Mouse (Mus musculus): ENCODE measurements at regions not wholly inside any gene's neighbourhood (a gene's known extent, or its start where the extent isn't known, plus 50 kb on each side); places are given as distances from the start of the nearest gene placed in this dataset.
A peak's percentile ranks its signal among the peaks of the same experiment; 100 is the strongest.

DNA sequence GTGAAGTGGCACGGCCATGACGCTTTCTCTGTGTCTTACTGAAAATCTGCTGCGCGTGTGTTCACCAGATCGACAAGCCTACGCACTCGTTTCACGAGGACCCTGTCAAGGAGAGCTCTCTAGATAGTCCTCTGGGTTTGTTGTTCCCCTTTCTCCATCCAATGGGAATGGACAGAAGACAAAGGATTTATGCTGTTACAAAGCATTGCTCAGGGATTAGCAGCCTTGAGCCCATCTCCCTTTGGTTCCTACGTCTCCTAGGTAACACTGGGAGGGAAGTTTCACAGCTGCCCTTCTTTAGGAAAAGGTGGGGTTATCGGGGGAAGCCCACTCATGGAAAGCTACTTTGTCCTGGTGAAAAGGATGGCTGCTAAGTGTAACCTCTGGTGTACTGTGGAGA is 212.7 kb upstream of the Tbc1d5 start:
- DNase-seq, result no peak

DNA sequence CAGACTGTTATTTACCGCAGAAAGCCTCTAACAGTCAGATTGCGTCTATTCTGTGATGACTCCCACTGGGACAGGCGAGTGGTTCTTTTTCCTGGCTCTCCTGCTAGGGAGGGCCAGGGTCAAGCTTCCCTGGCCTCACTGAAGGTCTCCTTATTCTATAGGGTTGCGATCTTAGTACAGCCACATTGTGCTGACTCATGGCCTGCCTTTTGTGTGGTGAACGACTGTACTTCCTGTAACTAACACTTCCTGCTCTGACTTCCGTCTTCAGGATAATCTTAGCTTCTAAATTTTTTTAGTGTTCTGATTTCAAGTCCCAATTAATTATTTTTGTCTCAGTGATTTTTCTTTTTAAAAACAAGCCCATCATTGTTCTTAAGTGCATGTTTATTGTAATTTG is 203.4 kb upstream of the Tbc1d5 start:
- DNase-seq, result no peak

DNA sequence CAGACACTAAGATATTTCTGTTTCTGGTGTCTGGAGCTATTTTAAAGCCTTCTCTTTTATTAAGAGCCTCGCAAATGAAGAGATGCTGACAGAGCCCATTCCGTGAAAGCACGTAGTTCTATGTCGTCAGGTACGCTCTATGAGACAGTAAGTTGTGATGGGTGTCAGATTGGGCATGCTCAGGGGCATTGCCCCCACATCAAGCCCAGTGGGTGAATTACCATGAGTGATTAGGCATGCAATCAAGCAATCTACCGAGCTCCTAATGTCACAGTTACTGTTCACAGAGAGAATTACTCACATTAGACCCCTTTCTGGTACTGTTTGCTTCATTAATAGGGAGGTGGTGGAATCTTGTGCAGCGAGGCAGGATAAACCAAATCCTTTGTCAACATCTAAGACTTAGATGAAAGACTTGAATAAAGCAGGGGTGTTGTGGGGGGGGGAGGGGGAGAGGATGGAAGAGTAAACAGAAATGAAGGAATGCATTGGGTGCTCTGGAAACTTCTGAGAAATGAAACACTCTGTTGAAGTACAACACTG is 192.9 kb upstream of the Tbc1d5 start:
- DNase-seq, result no peak

GRCm38 (mm10) chr17:51370990-51371389 is 191.8 kb upstream of the Tbc1d5 start:
- DNase-seq, result no peak

DNA sequence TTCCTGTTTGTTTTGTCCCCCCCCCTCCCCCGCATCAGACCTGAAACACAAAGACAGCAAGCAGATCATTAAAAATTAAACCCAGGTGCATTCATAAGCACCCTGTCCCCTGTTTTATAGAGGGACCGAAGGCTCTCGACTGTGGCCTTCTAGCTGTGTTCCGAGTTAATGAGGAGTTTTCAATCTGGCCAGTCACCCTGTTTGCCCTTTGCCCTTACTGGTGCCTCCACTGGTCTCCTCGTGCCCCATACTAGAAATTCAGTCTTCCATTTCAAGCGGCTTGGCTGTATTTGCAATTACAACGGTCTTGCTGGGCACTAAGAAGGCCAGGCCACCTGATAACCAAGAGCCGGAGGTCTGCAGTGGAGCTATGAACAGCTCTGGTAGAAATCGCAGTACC is 190.9 kb upstream of the Tbc1d5 start:
- peak; percentile 22 for DNase-seq

DNA sequence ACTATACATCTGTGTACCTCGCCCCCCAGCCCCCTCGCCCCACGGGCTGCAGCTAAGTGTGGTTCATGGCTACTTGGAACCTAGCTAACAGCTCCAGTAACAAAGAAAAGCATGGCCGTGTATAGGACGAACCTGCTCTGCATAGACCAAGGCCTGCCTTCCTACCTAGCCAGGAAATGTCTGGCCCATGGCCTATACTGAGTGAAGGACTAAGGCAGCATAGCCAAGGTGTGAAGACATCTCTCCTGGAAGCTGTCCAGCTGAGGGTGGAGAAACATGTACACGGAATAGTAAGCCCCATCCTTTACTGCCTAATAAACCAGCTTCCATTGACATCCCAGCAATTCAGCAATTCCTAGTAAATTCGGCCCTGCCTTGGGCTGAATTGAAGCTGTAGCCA is 183.6 kb upstream of the Tbc1d5 start:
- no peak for DNase-seq

DNA sequence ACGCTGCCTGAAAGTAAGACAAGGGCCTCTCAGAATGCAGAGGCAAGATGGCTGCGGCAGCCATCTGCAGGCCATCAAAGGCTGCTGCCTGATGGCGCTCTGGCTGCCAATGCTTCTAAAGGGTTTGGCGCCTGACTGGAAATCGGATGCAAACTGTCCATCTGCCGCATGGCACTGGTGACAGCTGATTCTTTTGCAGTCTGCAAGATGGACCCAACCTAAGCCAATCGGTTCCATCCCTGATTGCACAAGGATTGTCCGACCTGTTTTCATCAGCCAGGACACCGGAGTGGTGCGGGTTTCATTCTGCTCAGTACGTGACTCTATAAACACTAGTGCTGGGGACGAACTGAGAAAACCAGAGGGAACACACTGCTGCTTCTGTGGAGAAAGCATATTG is 183.1 kb upstream of the Tbc1d5 start:
- no peak for DNase-seq

DNA sequence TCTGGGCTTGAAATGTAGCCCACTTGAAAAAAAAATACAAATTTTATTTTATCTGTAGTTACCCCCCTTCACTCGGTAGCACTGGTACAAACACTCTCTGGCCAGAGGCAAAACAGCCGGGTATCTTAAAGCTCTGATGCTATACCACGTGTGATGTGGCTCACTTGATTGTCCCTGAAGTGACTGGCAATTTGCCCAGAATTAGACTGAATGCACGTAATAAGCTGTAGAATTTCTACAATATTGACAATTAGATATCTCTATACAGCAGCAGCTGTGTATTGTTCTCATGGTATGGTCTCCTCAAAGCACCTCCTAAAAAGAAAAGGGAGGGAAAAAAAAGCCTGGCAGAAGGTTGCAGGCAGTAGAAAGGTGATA is 179.2 kb upstream of the Tbc1d5 start:
- no peak for DNase-seq

GRCm38 (mm10) chr17:51357690-51358361 is 178.7 kb upstream of the Tbc1d5 start:
- DNase-seq, result no peak

DNA sequence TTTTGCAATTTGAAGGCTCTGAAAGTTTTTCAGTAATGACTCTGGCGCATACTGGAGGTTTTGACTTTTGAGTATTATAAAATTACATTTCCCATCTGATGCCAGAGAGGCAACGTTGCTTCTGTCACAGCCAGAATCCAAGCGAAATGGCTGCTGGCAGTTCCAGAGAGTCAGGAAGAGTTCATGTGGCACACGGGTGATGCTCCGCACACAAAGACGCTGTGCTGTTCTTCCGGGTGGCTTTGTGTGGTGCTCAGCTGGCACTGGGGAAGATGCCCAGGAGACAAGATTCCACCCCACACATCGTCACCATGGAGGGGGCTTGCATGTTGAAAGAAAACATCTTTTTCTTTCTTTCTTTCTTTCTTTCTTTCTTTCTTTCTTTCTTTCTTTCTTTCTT is 177.3 kb upstream of the Tbc1d5 start:
- no peak for DNase-seq

DNA sequence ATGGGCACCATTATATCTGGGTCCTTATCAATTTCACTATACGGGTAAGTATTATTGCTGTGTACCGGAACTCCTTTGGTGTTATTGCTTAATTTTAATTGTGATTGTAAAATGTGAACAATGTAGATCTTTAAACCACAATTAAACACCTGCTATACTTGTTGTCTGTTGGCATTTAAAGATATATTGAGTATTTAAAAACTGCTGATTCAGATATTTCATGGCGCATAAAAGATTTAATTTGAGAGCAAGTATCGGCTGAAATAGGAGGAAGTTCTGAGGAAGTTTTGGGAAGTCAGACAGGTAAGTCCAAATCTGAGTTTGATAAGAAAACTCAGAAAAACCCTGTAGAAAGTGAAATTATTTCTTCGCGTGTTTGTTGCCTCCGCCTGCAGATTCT is 142.7 kb upstream of the Tbc1d5 start:
- no peak for DNase-seq

GRCm38 (mm10) chr17:51321025-51321424 is 141.9 kb upstream of the Tbc1d5 start:
- no peak for DNase-seq

DNA sequence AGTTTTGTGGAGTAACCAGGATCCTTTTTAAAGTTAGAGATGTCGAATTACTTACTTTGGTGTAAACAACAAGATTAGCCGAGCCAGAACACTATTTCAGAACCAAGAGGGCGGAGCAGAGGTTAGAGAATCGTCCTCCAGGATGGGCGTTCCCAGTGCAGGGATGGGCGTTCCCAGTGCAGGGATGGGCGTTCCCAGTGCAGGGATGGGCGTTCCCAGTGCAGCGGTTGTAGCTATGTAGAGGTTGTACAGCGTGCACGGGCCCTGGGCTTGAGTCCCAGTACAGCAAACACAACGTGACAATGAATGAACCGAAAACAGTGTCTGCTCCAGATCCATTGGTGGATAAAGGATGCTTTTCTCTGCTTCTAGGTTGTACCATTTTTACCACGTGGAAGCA is 125.8 kb upstream of the Tbc1d5 start:
- DNase-seq, result no peak

DNA sequence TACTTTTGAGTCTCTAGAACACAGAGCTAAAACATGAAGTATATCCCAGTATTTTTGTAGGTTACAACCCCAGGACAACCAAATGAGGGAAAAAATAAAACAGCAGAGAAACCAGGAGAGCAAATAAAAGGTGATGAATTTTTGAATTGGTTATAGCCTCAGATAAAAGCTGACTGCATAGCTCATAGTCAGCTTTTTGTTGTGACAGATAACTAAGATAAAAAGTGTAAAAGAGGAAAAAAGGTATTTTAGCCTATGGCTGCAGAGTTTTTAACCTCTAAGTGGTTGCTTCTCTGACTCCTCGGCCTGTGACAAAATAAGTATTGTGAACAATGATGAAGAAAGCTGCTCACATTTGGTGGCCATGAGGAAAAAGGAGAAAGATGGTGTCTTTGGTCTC is 111.6 kb upstream of the Tbc1d5 start:
- no peak for DNase-seq

DNA sequence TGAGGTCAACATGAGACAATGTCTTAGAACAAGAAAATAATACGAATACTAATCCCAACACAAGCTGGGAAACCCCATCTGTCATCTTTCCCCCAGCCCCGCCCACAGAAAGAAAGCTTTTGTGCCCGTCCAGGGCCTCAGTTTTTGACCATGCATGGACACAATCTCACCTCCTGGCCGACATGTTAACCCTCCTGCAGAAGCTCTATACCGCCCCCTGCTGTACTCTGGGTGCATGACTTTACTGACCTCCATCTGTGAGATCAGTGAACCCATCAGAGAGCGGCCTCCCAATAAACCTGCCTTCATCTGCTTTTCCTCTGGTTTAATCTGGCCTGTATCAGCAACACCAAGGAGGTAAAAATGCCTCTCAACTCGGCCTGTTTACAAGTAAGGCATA is 109.6 kb upstream of the Tbc1d5 start:
- DNase-seq, result peak; percentile 66

- DNase-seq, result no peak
Measured at GRCm38 (mm10) chr17:51287878-51288277, 108.7 kb upstream of the Tbc1d5 start.

DNA sequence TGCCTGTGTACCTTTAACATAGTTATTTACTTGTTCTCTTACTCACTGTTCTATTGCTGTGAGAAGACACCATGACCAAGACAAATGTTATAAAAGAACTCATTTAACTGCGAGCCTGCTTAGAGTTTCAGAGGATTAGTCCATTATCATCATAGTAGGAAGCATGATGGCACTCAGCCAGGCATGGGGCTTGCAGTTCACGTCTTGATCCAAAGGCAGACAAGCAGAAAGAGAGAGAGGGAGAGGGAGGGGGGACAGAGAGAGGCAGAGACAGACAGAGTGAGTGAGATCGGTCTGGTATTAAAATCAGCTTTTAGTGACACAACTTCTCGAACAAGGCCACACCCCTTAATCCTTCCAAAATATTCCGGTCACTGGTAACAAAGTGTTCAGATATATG is 106.2 kb upstream of the Tbc1d5 start:
- no peak for DNase-seq

- DNase-seq, result no peak
Measured at GRCm38 (mm10) chr17:51278771-51279170, 99.6 kb upstream of the Tbc1d5 start.

- no peak for DNase-seq
Measured at GRCm38 (mm10) chr17:51278094-51278493, 98.9 kb upstream of the Tbc1d5 start.

DNA sequence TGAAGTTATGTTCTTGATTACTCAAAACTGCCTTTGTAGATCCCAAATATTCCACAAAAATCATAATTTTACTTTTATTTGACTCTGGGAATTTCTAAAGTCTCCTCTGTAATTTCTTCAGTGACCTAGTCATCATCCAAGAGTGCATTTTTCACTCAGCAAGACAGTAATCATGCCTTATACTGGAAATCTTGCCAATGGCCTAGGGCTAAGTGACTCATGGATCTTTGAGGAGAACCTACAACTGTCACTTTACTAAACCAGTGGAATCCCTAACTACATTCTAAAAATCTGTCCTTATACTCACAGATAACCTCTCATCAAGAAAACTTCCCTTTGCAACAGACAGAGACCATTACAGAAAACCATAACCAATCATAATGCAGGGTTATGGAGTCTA is 98.0 kb upstream of the Tbc1d5 start:
- no peak for DNase-seq

GRCm38 (mm10) chr17:51272025-51272424 is 92.9 kb upstream of the Tbc1d5 start:
- no peak for DNase-seq

DNA sequence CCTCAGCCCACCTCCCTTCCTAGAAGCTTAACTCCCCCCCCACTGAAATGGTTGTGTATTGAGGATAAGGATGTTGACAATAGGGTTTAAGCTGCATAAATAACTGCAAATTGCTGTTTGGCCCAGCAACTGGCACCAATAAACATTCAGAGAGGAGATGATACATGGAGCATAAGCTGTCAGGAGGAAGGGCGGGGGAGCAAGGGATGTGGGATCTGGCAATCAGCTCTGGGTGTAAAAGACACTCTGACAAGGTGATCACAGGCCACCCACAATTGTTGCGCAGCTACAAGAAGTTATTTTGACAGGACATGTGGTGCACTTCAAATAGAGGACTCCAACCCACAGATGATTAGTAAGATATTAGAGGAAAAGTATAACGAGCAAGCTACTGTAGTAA is 83.8 kb upstream of the Tbc1d5 start:
- DNase-seq, result no peak

DNA sequence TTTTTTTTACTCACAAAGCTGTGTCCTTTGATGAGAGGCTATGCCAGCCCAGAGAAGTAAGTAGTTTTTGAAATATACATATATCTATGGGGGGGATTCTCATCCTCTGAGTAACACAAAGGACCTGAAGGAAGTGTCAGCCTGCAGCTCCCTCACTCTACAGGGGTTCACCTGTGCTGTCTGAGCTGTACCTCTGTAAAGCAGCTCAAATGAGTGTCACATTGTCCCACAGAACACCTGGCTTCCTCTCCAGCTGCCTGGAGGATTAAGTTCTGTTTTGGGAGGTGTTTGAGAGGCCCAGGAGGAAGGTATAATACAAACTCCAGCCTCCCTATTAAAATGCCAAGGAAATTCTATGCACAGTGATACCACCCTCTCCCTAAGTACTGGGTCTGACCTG is 83.3 kb upstream of the Tbc1d5 start:
- no peak for DNase-seq

DNA sequence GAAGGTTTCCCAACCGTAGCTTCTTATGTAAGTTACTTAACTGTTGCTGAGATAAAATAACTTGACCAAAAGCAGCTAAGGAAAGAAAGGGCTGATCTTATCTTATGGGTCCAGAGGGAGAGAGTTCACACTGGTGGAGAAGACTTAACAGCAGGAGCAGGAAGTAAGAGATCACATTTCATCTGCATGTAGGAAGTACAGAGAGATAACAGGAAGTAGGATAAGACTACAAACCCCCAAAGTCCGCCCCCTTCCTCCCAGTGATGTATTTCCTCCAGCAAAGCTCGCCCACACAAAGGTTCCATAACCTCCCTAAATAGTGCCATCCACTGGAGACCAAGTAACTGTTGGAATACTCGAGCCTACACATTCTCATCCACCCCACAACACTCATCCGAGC is 79.2 kb upstream of the Tbc1d5 start:
- DNase-seq, result no peak

GRCm38 (mm10) chr17:51248543-51248942 is 69.4 kb upstream of the Tbc1d5 start:
- no peak for DNase-seq

All from kidney, adult 9 months (tissue).